Mouse (Mus musculus): ENCODE data around the gene Xpnpep1.

Xpnpep1 gene

GRCm38 (mm10) chr19:52979020-52979711 lies 60.8 kb downstream of the Xpnpep1 start:
- DNase-seq: no peak

- peak; percentile 69 to 72 for DNase-seq
Measured at GRCm38 (mm10) chr19:52975564-52976185, 64.3 kb downstream of the Xpnpep1 start.

GRCm38 (mm10) chr19:52966339-52966738 lies 73.7 kb downstream of the Xpnpep1 start:
- no peak for DNase-seq

- no peak for DNase-seq
Measured at GRCm38 (mm10) chr19:52962745-52963144, 77.3 kb downstream of the Xpnpep1 start.

GRCm38 (mm10) chr19:52922678-52923495 lies 117.1 kb downstream of the Xpnpep1 start:
- DNase-seq: peak; percentile 48 to 57

- DNase-seq: no peak
Measured at GRCm38 (mm10) chr19:52904182-52904581, 135.8 kb downstream of the Xpnpep1 start.

- no peak for DNase-seq
Measured at GRCm38 (mm10) chr19:52891807-52892442, 148.1 kb downstream of the Xpnpep1 start.
